Mouse (Mus musculus): ENCODE measurements around the gene Armh3.

DNA sequence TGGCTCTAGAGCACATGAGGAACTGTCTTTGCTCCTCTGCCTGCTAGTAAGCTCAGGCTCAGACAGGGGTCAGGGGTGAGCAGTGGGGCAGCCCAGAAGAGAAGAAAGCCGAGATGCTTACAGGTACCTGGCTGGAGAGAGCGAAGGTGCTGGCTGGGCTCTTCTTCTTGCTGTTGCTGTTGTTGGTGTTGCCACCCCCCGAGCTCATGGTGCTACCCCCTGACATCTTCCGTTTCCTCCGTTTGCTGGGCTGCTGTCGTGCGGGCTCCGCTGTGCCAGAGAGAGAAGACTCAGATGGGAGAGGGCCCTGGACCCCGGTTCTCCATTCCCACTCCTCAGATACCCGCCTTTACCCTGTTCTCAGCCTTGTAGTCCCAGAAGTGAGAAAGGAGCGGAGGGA is 35.6 kb upstream of the Armh3 start:
- TF ChIP-seq POLR2A (IDR thresholded peaks at IDR 0.05; ENCODE audit: insufficient read depth, low read depth, low read length): no peak
- no peak for TF ChIP-seq EP300 (IDR thresholded peaks at IDR 0.05; ENCODE audit: insufficient read depth, low read depth, low read length)
